Mouse (Mus musculus): Measurements from ENCODE around the gene Gm13272. TPM values are rescaled to one million over a fixed set of nuclear protein-coding genes. Genes with fewer than 3 reads are reported as not detected.
"Not testable (repeated sequence)": the region's sequence is repeated elsewhere in the genome, so short reads cannot be mapped to it uniquely, and the experiment has no call there.

The Gm13272 gene
- polyA plus RNA-seq (2012; rRNA removed) = not detected in 2 replicates

- H3K36me3 ChIP-seq (ENCODE audit: control insufficient read depth, insufficient read depth, low read length); H3K4me1 ChIP-seq (ENCODE audit: control insufficient read depth, insufficient read depth, low read length); H3K4me3 ChIP-seq (ENCODE audit: insufficient read depth, low read depth, low read length); H3K27ac ChIP-seq (ENCODE audit: insufficient read depth, low read depth, low read length); DNase-seq; H3K27me3 ChIP-seq (replicated peaks; ENCODE audit: control insufficient read depth, insufficient read depth, low read length): not testable (repeated sequence)
- no CpG with 5 or more reads among the region's 29 CpGs for WGBS
Observed at GRCm38 (mm10) chr4:88779550-88779949, at the start of gene Gm13272. TSS of gene Gm13272 (plus strand) at chr4:88779850.

DNA sequence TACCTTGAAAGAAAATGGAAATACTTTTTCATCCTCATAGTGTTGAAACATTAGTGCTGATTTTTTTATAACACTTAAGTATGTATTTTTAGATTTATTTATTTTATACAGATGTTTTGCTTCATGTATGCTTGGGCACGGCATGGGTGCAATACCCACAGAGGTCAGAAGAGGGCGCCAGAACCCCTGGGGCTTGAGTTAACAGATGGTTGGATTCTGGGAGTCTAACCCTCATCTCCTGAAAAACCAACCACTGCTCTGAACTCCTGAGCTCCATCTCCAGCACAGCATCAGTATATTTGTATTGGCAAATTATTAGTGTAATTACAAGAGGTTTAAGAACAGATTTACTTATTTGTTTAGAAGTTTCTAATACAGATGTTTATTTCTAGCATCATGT is 41.2 kb upstream of the Gm13272 start:
- Histone ChIP-seq H3K4me3 (ENCODE audit: insufficient read depth, low read depth, low read length) (no peak overlapping the region), H3K4me1 (ENCODE audit: control insufficient read depth, insufficient read depth, low read length) (no peaks in the 10 kb centered on the region), H3K36me3 (ENCODE audit: control insufficient read depth, insufficient read depth, low read length) (no peaks in the 10 kb centered on the region), H3K27ac (ENCODE audit: insufficient read depth, low read depth, low read length) (no peak overlapping the region), H3K27me3 (replicated peaks; ENCODE audit: control insufficient read depth, insufficient read depth, low read length) (no peaks in the 10 kb centered on the region)
- peak; percentile 74 for DNase-seq
- WGBS = 0% methylated on average over 2 of the region's 2 CpGs
- TF ChIP-seq CTCF (conservative IDR thresholded peaks at IDR 0.05; ENCODE audit: insufficient read depth, insufficient read length, low read depth, low read length) = peak; percentile 90
- TF ChIP-seq POLR2A (IDR thresholded peaks at IDR 0.05; ENCODE audit: low read depth, low read length) = no peak

- DNase-seq = no peak
Observed at GRCm38 (mm10) chr4:88739036-88739435, 40.6 kb upstream of the Gm13272 start.

DNA sequence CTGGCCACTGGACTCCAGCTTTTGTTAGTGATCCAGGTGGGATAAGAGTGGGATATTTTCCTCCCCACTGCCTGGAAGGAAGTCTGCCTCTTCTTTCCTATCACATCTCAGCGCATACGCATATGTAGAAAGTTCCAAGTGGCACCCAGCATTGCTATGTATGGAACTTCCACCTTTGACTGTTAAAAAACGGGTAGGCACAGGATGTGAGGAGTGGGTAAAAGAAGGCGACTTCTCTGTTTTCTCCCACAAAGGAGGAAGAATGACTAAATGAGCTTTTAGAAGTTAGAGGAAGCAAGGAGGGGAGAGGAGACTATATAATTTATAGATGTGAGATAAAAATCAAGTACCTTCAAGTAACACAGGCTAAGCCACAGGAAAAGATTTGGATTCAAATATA is 38.2 kb upstream of the Gm13272 start:
- Histone ChIP-seq H3K4me1 (ENCODE audit: control insufficient read depth, insufficient read depth, low read length) (no peaks in the 10 kb centered on the region), H3K4me3 (ENCODE audit: insufficient read depth, low read depth, low read length) (no peak overlapping the region), H3K36me3 (ENCODE audit: control insufficient read depth, insufficient read depth, low read length) (no peaks in the 10 kb centered on the region), H3K27me3 (replicated peaks; ENCODE audit: control insufficient read depth, insufficient read depth, low read length) (no peaks in the 10 kb centered on the region), H3K27ac (ENCODE audit: insufficient read depth, low read depth, low read length) (no peak overlapping the region)
- DNase-seq = no peak
- TF ChIP-seq POLR2A (IDR thresholded peaks at IDR 0.05; ENCODE audit: low read depth, low read length) (no peak), CTCF (conservative IDR thresholded peaks at IDR 0.05; ENCODE audit: insufficient read depth, insufficient read length, low read depth, low read length) (no peak)
- 87% methylated on average over 4 of the region's 4 CpGs for WGBS

More at GRCm38 (mm10) chr4:88739036-88739435, 40.6 kb upstream of the Gm13272 start:
- TF ChIP-seq CTCF (conservative IDR thresholded peaks at IDR 0.05; ENCODE audit: insufficient read depth, insufficient read length, low read depth, low read length) = no peak
- no peak for TF ChIP-seq POLR2A (IDR thresholded peaks at IDR 0.05; ENCODE audit: low read depth, low read length)
- Histone ChIP-seq H3K27ac (ENCODE audit: insufficient read depth, low read depth, low read length) (no peak overlapping the region), H3K4me1 (ENCODE audit: control insufficient read depth, insufficient read depth, low read length) (no peaks in the 10 kb centered on the region), H3K27me3 (replicated peaks; ENCODE audit: control insufficient read depth, insufficient read depth, low read length) (no peaks in the 10 kb centered on the region), H3K4me3 (ENCODE audit: insufficient read depth, low read depth, low read length) (no peak overlapping the region), H3K36me3 (ENCODE audit: control insufficient read depth, insufficient read depth, low read length) (no peaks in the 10 kb centered on the region)
- WGBS = 90% methylated on average over 6 of the region's 6 CpGs

DNA sequence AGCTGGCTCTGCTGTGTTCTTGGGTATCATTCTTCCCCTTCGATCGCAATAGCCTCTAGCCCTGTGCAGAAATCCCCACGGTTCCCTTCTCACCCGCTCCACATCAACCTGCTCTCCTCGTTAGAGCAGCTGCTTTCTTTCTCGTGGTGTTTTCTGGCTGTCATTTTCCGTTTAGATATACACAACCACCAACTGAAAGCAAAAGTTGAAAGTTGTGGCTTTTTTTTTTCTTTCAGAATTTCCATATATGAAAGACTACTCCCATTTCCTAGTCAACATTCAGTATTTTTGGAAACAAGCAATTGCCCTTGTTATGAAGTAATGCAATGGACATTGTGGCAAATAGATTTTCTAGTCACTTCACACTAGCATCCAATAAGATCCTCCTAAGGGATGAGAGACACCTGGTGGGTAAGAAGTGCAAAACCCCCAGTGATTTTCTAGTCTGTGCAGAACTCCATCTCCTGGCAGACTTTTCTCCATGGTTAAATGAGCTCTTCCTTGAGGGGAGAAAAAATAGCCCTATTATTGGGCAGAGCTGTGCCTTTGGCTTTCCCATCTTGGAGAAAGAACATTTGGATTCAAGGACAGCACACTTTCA is 36.8 kb upstream of the Gm13272 start:
- Histone ChIP-seq H3K27ac (ENCODE audit: insufficient read depth, low read depth, low read length) (no peak overlapping the region), H3K4me3 (ENCODE audit: insufficient read depth, low read depth, low read length) (no peak overlapping the region), H3K36me3 (ENCODE audit: control insufficient read depth, insufficient read depth, low read length) (no peaks in the 10 kb centered on the region), H3K27me3 (replicated peaks; ENCODE audit: control insufficient read depth, insufficient read depth, low read length) (no peaks in the 10 kb centered on the region), H3K4me1 (ENCODE audit: control insufficient read depth, insufficient read depth, low read length) (no peaks in the 10 kb centered on the region)
- TF ChIP-seq POLR2A (IDR thresholded peaks at IDR 0.05; ENCODE audit: low read depth, low read length) (no peak), CTCF (conservative IDR thresholded peaks at IDR 0.05; ENCODE audit: insufficient read depth, insufficient read length, low read depth, low read length) (no peak)
- 69% methylated on average over 7 of the region's 7 CpGs for WGBS
- no peak for DNase-seq

GRCm38 (mm10) chr4:88744207-88744606 is 35.4 kb upstream of the Gm13272 start:
- no peak for TF ChIP-seq POLR2A (IDR thresholded peaks at IDR 0.05; ENCODE audit: low read depth, low read length)
- TF ChIP-seq CTCF (conservative IDR thresholded peaks at IDR 0.05; ENCODE audit: insufficient read depth, insufficient read length, low read depth, low read length) = peak; percentile 42

DNA sequence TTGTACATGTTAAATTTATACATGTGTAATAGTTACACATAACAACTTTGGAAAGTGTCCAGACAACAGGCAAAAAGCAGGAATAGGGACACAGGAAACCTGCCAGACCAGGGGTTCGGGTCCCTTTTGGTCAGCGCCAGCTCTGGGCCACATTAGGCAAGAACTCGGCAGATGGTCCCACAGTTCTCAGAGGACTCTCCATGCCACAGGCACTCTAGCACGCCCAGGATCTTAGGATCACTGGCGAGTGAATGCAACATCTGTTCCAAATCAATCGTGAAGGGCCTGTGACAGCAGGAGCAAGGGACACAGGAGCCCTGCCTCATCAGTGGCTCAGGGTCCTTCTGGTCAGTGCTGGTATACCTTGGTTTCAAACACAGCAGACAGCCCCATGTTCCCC is 29.7 kb upstream of the Gm13272 start:
- Histone ChIP-seq H3K27ac (ENCODE audit: insufficient read depth, low read depth, low read length) (no peak overlapping the region), H3K36me3 (ENCODE audit: control insufficient read depth, insufficient read depth, low read length) (no peaks in the 10 kb centered on the region), H3K4me3 (ENCODE audit: insufficient read depth, low read depth, low read length) (no peak overlapping the region), H3K27me3 (replicated peaks; ENCODE audit: control insufficient read depth, insufficient read depth, low read length) (no peaks in the 10 kb centered on the region), H3K4me1 (ENCODE audit: control insufficient read depth, insufficient read depth, low read length) (no peaks in the 10 kb centered on the region)
- WGBS = 67% methylated on average over 6 of the region's 6 CpGs
- TF ChIP-seq CTCF (conservative IDR thresholded peaks at IDR 0.05; ENCODE audit: insufficient read depth, insufficient read length, low read depth, low read length) (no peak), POLR2A (IDR thresholded peaks at IDR 0.05; ENCODE audit: low read depth, low read length) (no peak)
- no peak for DNase-seq

More at GRCm38 (mm10) chr4:88744207-88744606, 35.4 kb upstream of the Gm13272 start:
- Histone ChIP-seq H3K27me3 (replicated peaks; ENCODE audit: control insufficient read depth, insufficient read depth, low read length) (no peaks in the 10 kb centered on the region), H3K36me3 (ENCODE audit: control insufficient read depth, insufficient read depth, low read length) (no peaks in the 10 kb centered on the region), H3K4me1 (ENCODE audit: control insufficient read depth, insufficient read depth, low read length) (no peaks in the 10 kb centered on the region), H3K27ac (ENCODE audit: insufficient read depth, low read depth, low read length) (no peak overlapping the region), H3K4me3 (ENCODE audit: insufficient read depth, low read depth, low read length) (no peak overlapping the region)
- 61% methylated on average over 3 of the region's 3 CpGs for WGBS
- no peak for DNase-seq

GRCm38 (mm10) chr4:88754818-88755340 is 24.8 kb upstream of the Gm13272 start, which contains the start of gene Gm13271:
TSS of gene Gm13271 (plus strand) at chr4:88754868.
- WGBS = 87% methylated on average over 15 of the region's 15 CpGs
- not testable (repeated sequence) for H3K27me3 ChIP-seq (replicated peaks; ENCODE audit: control insufficient read depth, insufficient read depth, low read length); H3K4me1 ChIP-seq (ENCODE audit: control insufficient read depth, insufficient read depth, low read length); H3K36me3 ChIP-seq (ENCODE audit: control insufficient read depth, insufficient read depth, low read length); H3K4me3 ChIP-seq (ENCODE audit: insufficient read depth, low read depth, low read length); H3K27ac ChIP-seq (ENCODE audit: insufficient read depth, low read depth, low read length)
- DNase-seq = peak; percentile 55

- DNase-seq = not testable (repeated sequence)
Observed at GRCm38 (mm10) chr4:88756581-88757513, 22.8 kb upstream of the Gm13272 start.

More at GRCm38 (mm10) chr4:88756581-88757513, 22.8 kb upstream of the Gm13272 start:
- H3K4me1 ChIP-seq (ENCODE audit: control insufficient read depth, insufficient read depth, low read length); H3K27me3 ChIP-seq (replicated peaks; ENCODE audit: control insufficient read depth, insufficient read depth, low read length); H3K36me3 ChIP-seq (ENCODE audit: control insufficient read depth, insufficient read depth, low read length): not testable (repeated sequence)
- Histone ChIP-seq H3K4me3 (ENCODE audit: insufficient read depth, low read depth, low read length) (peak overlapping the region; percentile 97), H3K27ac (ENCODE audit: insufficient read depth, low read depth, low read length) (peak overlapping the region; percentile 96)
- WGBS = 8% methylated on average over 28 of the region's 31 CpGs

Data from kidney, adult 2 months (tissue).